Mouse (Mus musculus): Measurements from ENCODE around the gene Nphp3.
A peak's percentile ranks its signal among the peaks of the same experiment; 100 is the strongest.

Gene Nphp3

DNA sequence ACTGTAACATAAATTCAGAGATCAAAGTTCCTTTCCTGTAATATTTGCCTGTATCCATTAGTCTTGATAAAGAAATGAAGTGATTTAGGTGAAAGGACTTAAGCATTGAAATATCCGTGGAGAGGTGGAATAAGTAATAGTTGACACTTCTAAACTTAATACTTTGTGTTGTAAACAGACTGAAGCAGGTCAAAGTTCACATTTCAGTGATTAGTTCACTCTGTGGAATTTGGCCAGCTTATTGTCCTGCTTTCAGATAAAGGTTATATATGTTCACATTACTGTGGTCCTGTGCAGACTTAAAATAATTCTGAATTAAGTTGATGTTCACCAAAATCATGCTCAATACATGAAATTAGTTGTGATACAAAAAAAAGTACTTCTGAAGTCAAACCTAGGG lies 62.2 kb downstream of the Nphp3 start:
- DNase-seq = no peak

GRCm38 (mm10) chr9:104070241-104070640 lies 67.9 kb downstream of the Nphp3 start:
- DNase-seq = no peak

GRCm38 (mm10) chr9:104070863-104071604 lies 68.7 kb downstream of the Nphp3 start:
- DNase-seq = no peak

DNA sequence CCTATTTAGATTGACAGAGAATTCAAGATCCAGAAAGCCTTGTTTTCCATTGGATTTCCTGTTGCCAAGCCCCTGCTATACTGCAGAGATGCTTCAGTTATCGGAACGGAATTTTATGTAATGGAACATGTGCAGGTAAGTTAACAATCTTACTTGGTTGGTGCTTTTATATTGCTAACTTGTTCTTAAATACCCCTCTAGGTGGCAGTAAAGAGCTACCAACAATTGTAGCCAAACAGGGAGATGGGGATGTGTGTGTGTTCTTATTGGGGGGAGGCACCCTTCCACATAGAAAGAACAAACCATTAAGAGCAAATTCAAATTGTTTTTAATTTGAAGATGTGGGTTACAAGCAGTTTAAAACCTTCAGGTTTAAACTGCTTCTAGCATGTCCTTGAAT lies 73.5 kb downstream of the Nphp3 start:
- DNase-seq = no peak

DNA sequence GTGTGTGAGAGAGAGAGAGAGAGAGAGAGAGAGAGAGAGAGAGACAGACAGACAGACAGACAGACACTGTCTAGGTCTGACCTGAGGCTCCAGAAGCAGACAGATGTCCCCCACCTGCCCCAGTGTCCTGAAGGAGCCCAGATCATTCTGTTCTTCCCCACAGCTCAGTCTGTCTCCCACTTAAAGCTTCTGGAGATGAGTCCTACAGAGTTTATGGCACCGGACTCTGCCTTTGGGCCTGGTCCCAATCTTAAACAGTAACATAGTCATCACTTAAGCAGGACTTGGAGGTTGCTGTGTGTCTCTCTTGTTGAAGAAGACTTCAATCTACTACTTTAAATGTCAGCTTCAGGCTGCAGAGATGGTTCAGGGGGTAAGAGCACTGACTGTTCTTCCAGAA lies 76.4 kb downstream of the Nphp3 start:
- DNase-seq = no peak

- DNase-seq = peak; percentile 68
These were observed 77.0 kb downstream of the Nphp3 start for GRCm38 (mm10) chr9:104079379-104079778.

- DNase-seq = no peak
These were observed 77.7 kb downstream of the Nphp3 start for GRCm38 (mm10) chr9:104080038-104080437.

GRCm38 (mm10) chr9:104085730-104086429 lies 83.5 kb downstream of the Nphp3 start:
- DNase-seq = no peak

DNA sequence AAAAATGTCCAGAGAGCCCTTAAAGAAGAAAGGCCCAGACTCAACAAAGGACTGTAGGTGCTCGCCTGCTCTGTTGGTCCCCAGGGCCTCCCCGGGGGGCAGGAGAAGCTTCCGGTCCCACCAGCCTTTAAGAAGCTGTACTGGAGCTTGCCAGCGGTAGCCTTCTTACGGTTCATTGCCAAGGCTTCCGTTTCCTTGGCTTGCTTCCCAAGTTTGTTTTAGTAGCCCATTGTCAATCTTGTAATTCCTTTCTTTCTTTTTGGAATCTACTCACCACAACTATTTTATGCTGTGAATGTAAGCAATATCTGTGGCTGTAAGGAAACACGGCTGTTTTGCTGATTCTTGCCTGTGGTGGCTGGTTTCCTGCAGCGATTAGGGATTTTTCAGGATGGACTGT lies 86.2 kb downstream of the Nphp3 start:
- DNase-seq = peak; percentile 37

- DNase-seq = no peak
These were observed 90.6 kb downstream of the Nphp3 start for GRCm38 (mm10) chr9:104092945-104093344.

All from kidney, adult 18-20 months (tissue).